Mouse (Mus musculus) spleen, adult 2 months (tissue): Measurements from ENCODE around the gene Get4.

Experiments used
- CTCF ChIP-seq: fragments of 200-500 bp; IDR thresholded peaks from 2 replicates; pipeline ENCODE4 v1.5.1; 2011; ENCODE audit warnings: mild to moderate bottlenecking, inconsistent platforms; ENCODE audit not compliant: insufficient read depth, insufficient read length, insufficient replicate concordance; ENCODE audit errors: extremely low read depth
- POLR2A ChIP-seq: fragments of 200-500 bp; IDR thresholded peaks from 2 replicates; pipeline ENCODE4 v1.6.1; 2011; ENCODE audit warnings: low read depth, low read length, inconsistent platforms

DNA sequence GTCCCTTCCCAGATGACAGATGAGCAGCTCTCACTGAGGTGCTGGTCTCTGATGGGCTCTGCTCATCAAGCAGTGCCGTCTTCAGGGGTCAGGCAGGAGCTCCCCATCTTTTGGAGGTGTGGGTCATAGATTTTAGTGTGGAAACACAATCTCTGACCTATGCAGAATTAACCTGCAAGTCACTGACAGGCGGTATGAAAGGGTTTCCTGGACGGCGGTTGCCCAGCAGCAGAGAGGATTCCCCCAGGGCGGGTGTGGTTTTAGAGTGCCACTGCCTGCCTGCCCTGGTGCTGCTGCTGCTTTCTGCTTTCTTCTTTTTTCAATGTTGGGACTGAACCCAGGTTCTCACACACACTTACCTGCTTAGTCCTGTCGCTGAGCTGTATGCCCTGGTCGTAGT lies 45.6 kb upstream of the Get4 start:
- TF ChIP-seq CTCF (no peak), POLR2A (no peak)
